In genomic region chr1:178639951-178640350, GRCm38 (mm10) we compare ENCODE assay signal across 28 mouse cellular contexts.
A peak's percentile ranks its signal among the peaks of the same experiment; 100 is the strongest.
DNase-seq lines count a peak whose midpoint lies in the region; ATAC-seq and TF ChIP-seq lines count a peak whose summit lies in the region.
"Had no signal": no experiment of that assay in that cellular context is flagged by ENCODE, and none has a peak within 500 bp of the region (broad histone marks: within the 10 kb centered on the region; RNA-seq: fewer than 3 reads in every experiment).

No protein-coding gene starts in this region.

- H3K9ac ChIP-seq in heart, embryonic 13.5 days = peak overlapping the region; percentile 50
- H3K9ac ChIP-seq in heart, embryonic 11.5 days (ENCODE audit: low read depth, low read length) = no peak overlapping the region
- H3K9ac ChIP-seq in limb, embryonic 11.5 days (ENCODE audit: low read length) = no peak overlapping the region
- no peak overlapping the region for H3K9ac ChIP-seq in limb, embryonic 14.5 days (ENCODE audit: low read depth, low read length, severe bottlenecking)
- H3K9ac ChIP-seq in stomach, postnatal 0 days (ENCODE audit: low read length) = no peak overlapping the region
- H3K9ac ChIP-seq: embryonic facial prominence, embryonic 12.5 days; hindbrain, embryonic 15.5 days; limb, embryonic 12.5 days; liver, embryonic 13.5 days; lung, embryonic 14.5 days; midbrain, embryonic 15.5 days; neural tube, embryonic 12.5 days had no signal

- WGBS in heart, embryonic 13.5 days = 30% methylated on average over 6 of the region's 6 CpGs
- WGBS in heart, embryonic 11.5 days (ENCODE audit: insufficient replicate concordance) = 20% methylated on average over 6 of the region's 6 CpGs
- WGBS in limb, embryonic 11.5 days = 21% methylated on average over 6 of the region's 6 CpGs
- WGBS in limb, embryonic 10.5 days = 20% methylated on average over 6 of the region's 6 CpGs
- WGBS in limb, embryonic 14.5 days = 37% methylated on average over 6 of the region's 6 CpGs
- 45% methylated on average over 6 of the region's 6 CpGs for WGBS in stomach, postnatal 0 days

- ATAC-seq in heart, embryonic 13.5 days (ENCODE audit: extremely low read depth, insufficient number of reproducible peaks, low FRiP score, low TSS enrichment) = no peak
- no peak for ATAC-seq in heart, embryonic 11.5 days (replicated peaks; ENCODE audit: insufficient number of reproducible peaks, low FRiP score, low TSS enrichment)
- ATAC-seq in limb, embryonic 11.5 days (ENCODE audit: insufficient number of reproducible peaks, low FRiP score, low TSS enrichment, low read depth) = no peak; the same call in 1 of the 2 replicates
- ATAC-seq in limb, embryonic 14.5 days (ENCODE audit: low FRiP score, low read depth) = peak; percentile 67; the same call in 1 of the 2 replicates
- no peak for ATAC-seq in stomach, postnatal 0 days (ENCODE audit: low FRiP score, low TSS enrichment)
- ATAC-seq: forebrain, embryonic 14.5 days; midbrain, embryonic 15.5 days had no signal

- H3K4me2 ChIP-seq in heart, embryonic 13.5 days = no peak overlapping the region
- no peak overlapping the region for H3K4me2 ChIP-seq in heart, embryonic 11.5 days
- H3K4me2 ChIP-seq in limb, embryonic 11.5 days (ENCODE audit: low read depth, severe bottlenecking) = no peak overlapping the region
- no peak overlapping the region for H3K4me2 ChIP-seq in limb, embryonic 14.5 days (replicated peaks; ENCODE audit: low read depth, low read length, severe bottlenecking)
- no peak overlapping the region for H3K4me2 ChIP-seq in stomach, postnatal 0 days (replicated peaks; ENCODE audit: low read depth)
- H3K4me2 ChIP-seq: embryonic facial prominence, embryonic 12.5 days; hindbrain, embryonic 15.5 days; limb, embryonic 12.5 days; liver, embryonic 13.5 days; lung, embryonic 14.5 days; midbrain, embryonic 15.5 days; neural tube, embryonic 12.5 days had no signal

- no peaks in the 10 kb centered on the region for H3K36me3 ChIP-seq in heart, embryonic 13.5 days
- H3K36me3 ChIP-seq in heart, embryonic 11.5 days (ENCODE audit: control insufficient read depth, insufficient read depth, low read length) = no peaks in the 10 kb centered on the region
- peaks cover 2% of the 10 kb centered on the region; the same call in 1 of the 2 replicates for H3K36me3 ChIP-seq in limb, embryonic 11.5 days (ENCODE audit: control insufficient read depth, insufficient read depth, low read length)
- peaks cover 12% of the 10 kb centered on the region for H3K36me3 ChIP-seq in limb, embryonic 10.5 days
- no peaks in the 10 kb centered on the region for H3K36me3 ChIP-seq in limb, embryonic 14.5 days (ENCODE audit: control insufficient read depth, insufficient read depth, low read length)
- no peaks in the 10 kb centered on the region for H3K36me3 ChIP-seq in stomach, postnatal 0 days (ENCODE audit: control insufficient read depth, insufficient read depth, low read length)
- H3K36me3 ChIP-seq: hindbrain, embryonic 15.5 days; liver, embryonic 13.5 days; midbrain, embryonic 10.5 days; midbrain, embryonic 15.5 days; neural tube, embryonic 12.5 days had no signal

- no peaks in the 10 kb centered on the region for H3K27me3 ChIP-seq in heart, embryonic 13.5 days (replicated peaks)
- H3K27me3 ChIP-seq in heart, embryonic 11.5 days (ENCODE audit: control insufficient read depth, insufficient read depth, low read length) = no peaks in the 10 kb centered on the region
- H3K27me3 ChIP-seq in limb, embryonic 11.5 days (ENCODE audit: control insufficient read depth, insufficient read depth, low read length) = no peaks in the 10 kb centered on the region
- no peaks in the 10 kb centered on the region for H3K27me3 ChIP-seq in limb, embryonic 10.5 days (ENCODE audit: low read depth, poor library complexity, severe bottlenecking)
- H3K27me3 ChIP-seq in limb, embryonic 14.5 days (ENCODE audit: control insufficient read depth, insufficient read depth, low read length) = no peaks in the 10 kb centered on the region
- no peaks in the 10 kb centered on the region for H3K27me3 ChIP-seq in stomach, postnatal 0 days (ENCODE audit: control insufficient read depth, insufficient read depth, low read length)
- H3K27me3 ChIP-seq: embryonic facial prominence, embryonic 12.5 days; hindbrain, embryonic 15.5 days; limb, embryonic 12.5 days; liver, embryonic 13.5 days; midbrain, embryonic 15.5 days; neural tube, embryonic 12.5 days had no signal

- H3K27ac ChIP-seq in heart, embryonic 13.5 days (replicated peaks) = peak overlapping the region; percentile 57
- no peak overlapping the region for H3K27ac ChIP-seq in heart, embryonic 11.5 days (ENCODE audit: low read depth, low read length)
- 0 out of 2 replicates have a peak overlapping the region, but pooled peaks have one; percentile 30 for H3K27ac ChIP-seq in limb, embryonic 11.5 days (replicated peaks; ENCODE audit: low read depth, low read length)
- H3K27ac ChIP-seq in limb, embryonic 10.5 days = no peak overlapping the region
- no peak overlapping the region for H3K27ac ChIP-seq in limb, embryonic 14.5 days (replicated peaks; ENCODE audit: low read depth, low read length)
- H3K27ac ChIP-seq in stomach, postnatal 0 days (replicated peaks) = no peak overlapping the region
- H3K27ac ChIP-seq: embryonic facial prominence, embryonic 12.5 days; liver, embryonic 13.5 days; midbrain, embryonic 10.5 days; midbrain, embryonic 15.5 days; neural tube, embryonic 12.5 days had no signal

- TF ChIP-seq EP300 in stomach, postnatal 0 days (optimal IDR thresholded peaks at IDR 0.05) = no peak

- H3K4me1 ChIP-seq in heart, embryonic 13.5 days = peaks cover 86% of the 10 kb centered on the region
- H3K4me1 ChIP-seq in heart, embryonic 11.5 days (ENCODE audit: control insufficient read depth, insufficient read depth, low read length) = peaks cover 46% of the 10 kb centered on the region
- H3K4me1 ChIP-seq in limb, embryonic 11.5 days (ENCODE audit: control insufficient read depth, insufficient read depth, low read length) = peaks cover 19% of the 10 kb centered on the region; the same call in 1 of the 2 replicates
- peaks cover 60% of the 10 kb centered on the region for H3K4me1 ChIP-seq in limb, embryonic 10.5 days
- H3K4me1 ChIP-seq in limb, embryonic 14.5 days (ENCODE audit: control insufficient read depth, insufficient read depth, low read length) = peaks cover 8% of the 10 kb centered on the region; the same call in 1 of the 2 replicates
- H3K4me1 ChIP-seq in stomach, postnatal 0 days (replicated peaks; ENCODE audit: control insufficient read depth, insufficient read depth) = no peaks in the 10 kb centered on the region

- no peak for DNase-seq in limb, embryonic 11.5 days (ENCODE audit: low spot score)
- no peak for DNase-seq in limb, embryonic 10.5 days (ENCODE audit: low spot score)
- DNase-seq in embryo, embryonic 10.5 days (ENCODE audit: low spot score) = peak; percentile 53
- no peak for DNase-seq in limb, embryonic 14.5 days (ENCODE audit: low spot score)
- DNase-seq in stomach, postnatal 0 days (ENCODE audit: low spot score) = no peak
- no peak for DNase-seq in right cerebral cortex, postnatal 36 days (ENCODE audit: low spot score in 2 of 2)
- DNase-seq: adrenal gland, postnatal 25 days; cerebellum, adult 18-20 months; cerebellum, postnatal 10 days; gastrocnemius, postnatal 14 days; heart, adult 11 months; heart, postnatal 36 days; kidney, adult 18-20 months; kidney, postnatal 14 days; layer of hippocampus, adult 9-11 months; liver, embryonic 13.5 days; lung, embryonic 14.5 days; lung, postnatal 14 days; thymus, postnatal 14 days had no signal

- no peak for TF ChIP-seq CTCF in stomach, postnatal 0 days (IDR thresholded peaks at IDR 0.05; ENCODE audit: low read depth)

- no peak overlapping the region for H3K4me3 ChIP-seq in heart, embryonic 13.5 days
- H3K4me3 ChIP-seq in heart, embryonic 11.5 days (ENCODE audit: low read depth, low read length) = no peak overlapping the region
- no peak overlapping the region for H3K4me3 ChIP-seq in limb, embryonic 11.5 days (ENCODE audit: low read depth, low read length)
- no peak overlapping the region for H3K4me3 ChIP-seq in limb, embryonic 10.5 days
- no peak overlapping the region for H3K4me3 ChIP-seq in limb, embryonic 14.5 days (replicated peaks; ENCODE audit: low read length)
- no peak overlapping the region for H3K4me3 ChIP-seq in stomach, postnatal 0 days (ENCODE audit: low read depth, low read length)
- H3K4me3 ChIP-seq: embryonic facial prominence, embryonic 12.5 days; hindbrain, embryonic 15.5 days; limb, embryonic 12.5 days; liver, embryonic 13.5 days; midbrain, embryonic 10.5 days; midbrain, embryonic 15.5 days; neural tube, embryonic 12.5 days had no signal

- no peaks in the 10 kb centered on the region for H3K9me3 ChIP-seq in heart, embryonic 13.5 days
- no peaks in the 10 kb centered on the region for H3K9me3 ChIP-seq in heart, embryonic 11.5 days (replicated peaks; ENCODE audit: control insufficient read depth, low read length)
- H3K9me3 ChIP-seq in limb, embryonic 11.5 days (ENCODE audit: control insufficient read depth, low read length) = no peaks in the 10 kb centered on the region
- no peaks in the 10 kb centered on the region for H3K9me3 ChIP-seq in limb, embryonic 10.5 days (replicated peaks)
- H3K9me3 ChIP-seq in limb, embryonic 14.5 days (ENCODE audit: control insufficient read depth, low read length) = no peaks in the 10 kb centered on the region
- H3K9me3 ChIP-seq in stomach, postnatal 0 days (ENCODE audit: control insufficient read depth, low read length) = no peaks in the 10 kb centered on the region
- H3K9me3 ChIP-seq: embryonic facial prominence, embryonic 12.5 days; hindbrain, embryonic 15.5 days; limb, embryonic 12.5 days; liver, embryonic 13.5 days; midbrain, embryonic 10.5 days; midbrain, embryonic 15.5 days; neural tube, embryonic 12.5 days had no signal

- no peak for TF ChIP-seq POLR2A in limb, embryonic 14.5 days (IDR thresholded peaks at IDR 0.05; ENCODE audit: borderline replicate concordance, extremely low read depth, insufficient read depth, insufficient read length)

Comparison
In these comparisons a context has a peak if more than half of its experiments do, and no peak if none do; other contexts are left out.
1. H3K27ac ChIP-seq: peak in heart, embryonic 13.5 days (single experiment) and limb, embryonic 11.5 days (single experiment); none in heart, embryonic 11.5 days (single experiment), limb, embryonic 10.5 days (single experiment), limb, embryonic 14.5 days (single experiment) and stomach, postnatal 0 days (single experiment).